Mouse (Mus musculus): ENCODE measurements around the gene Syne2. TPM values are rescaled to one million over a fixed set of nuclear protein-coding genes. Genes with fewer than 3 reads are reported as not detected.

Gene Syne2
- polyA plus RNA-seq, 1 experiment from 2014 or later = 36.6 TPM

GRCm38 (mm10) chr12:76085956-76086905 is 268.3 kb downstream of the Syne2 start:
- no peaks in the 10 kb centered on the region for H3K36me3 ChIP-seq (ENCODE audit: control insufficient read depth, insufficient read depth, low read length)
- ATAC-seq (ENCODE audit: low read depth) (no peak), DNase-seq (ENCODE audit: low spot score) (peak; percentile 11)
- H3K4me2 ChIP-seq (ENCODE audit: low read depth, low read length) = no peak overlapping the region; the same call in 1 of the 2 replicates
- no peak overlapping the region for H3K27ac ChIP-seq (replicated peaks; ENCODE audit: low read depth, low read length)
- H3K4me3 ChIP-seq (ENCODE audit: low read depth, low read length) = no peak overlapping the region
- H3K27me3 ChIP-seq (replicated peaks; ENCODE audit: control insufficient read depth, insufficient read depth, low read length) = no peaks in the 10 kb centered on the region
- H3K4me1 ChIP-seq (ENCODE audit: control insufficient read depth, insufficient read depth, low read length) = peaks cover 6% of the 10 kb centered on the region; the same call in 1 of the 2 replicates
- 56% methylated on average over 15 of the region's 15 CpGs for WGBS
- H3K9ac ChIP-seq (ENCODE audit: low read depth, low read length) = no peak overlapping the region
- H3K9me3 ChIP-seq (ENCODE audit: control insufficient read depth, low read length) = no peaks in the 10 kb centered on the region

GRCm38 (mm10) chr12:76087025-76087424 is 269.1 kb downstream of the Syne2 start:
- Histone ChIP-seq H3K9ac (ENCODE audit: low read depth, low read length) (no peak overlapping the region), H3K4me1 (ENCODE audit: control insufficient read depth, insufficient read depth, low read length) (peaks cover under 1% of the 10 kb centered on the region; the same call in 1 of the 2 replicates), H3K4me2 (ENCODE audit: low read depth, low read length) (no peak overlapping the region; the same call in 1 of the 2 replicates), H3K27me3 (replicated peaks; ENCODE audit: control insufficient read depth, insufficient read depth, low read length) (no peaks in the 10 kb centered on the region), H3K36me3 (ENCODE audit: control insufficient read depth, insufficient read depth, low read length) (peaks cover 3% of the 10 kb centered on the region; the same call in 1 of the 2 replicates), H3K9me3 (ENCODE audit: control insufficient read depth, low read length) (no peaks in the 10 kb centered on the region), H3K4me3 (ENCODE audit: low read depth, low read length) (no peak overlapping the region), H3K27ac (replicated peaks; ENCODE audit: low read depth, low read length) (no peak overlapping the region)
- ATAC-seq (ENCODE audit: low read depth) (0 out of 2 replicates have a peak, but pooled peaks have one; percentile 18), DNase-seq (ENCODE audit: low spot score) (peak; percentile 24)
- 70% methylated on average over 12 of the region's 13 CpGs for WGBS

GRCm38 (mm10) chr12:76092789-76093466 is 275.0 kb downstream of the Syne2 start:
- WGBS = 82% methylated on average over 11 of the region's 11 CpGs
- no peak for ATAC-seq (ENCODE audit: low read depth)
- no peak for DNase-seq (ENCODE audit: low spot score)
- Histone ChIP-seq H3K9ac (ENCODE audit: low read depth, low read length) (no peak overlapping the region), H3K4me3 (ENCODE audit: low read depth, low read length) (no peak overlapping the region), H3K4me1 (ENCODE audit: control insufficient read depth, insufficient read depth, low read length) (peaks cover 8% of the 10 kb centered on the region), H3K36me3 (ENCODE audit: control insufficient read depth, insufficient read depth, low read length) (peaks cover 34% of the 10 kb centered on the region), H3K4me2 (ENCODE audit: low read depth, low read length) (no peak overlapping the region), H3K9me3 (ENCODE audit: control insufficient read depth, low read length) (no peaks in the 10 kb centered on the region), H3K27me3 (replicated peaks; ENCODE audit: control insufficient read depth, insufficient read depth, low read length) (no peaks in the 10 kb centered on the region), H3K27ac (replicated peaks; ENCODE audit: low read depth, low read length) (no peak overlapping the region)

GRCm38 (mm10) chr12:76093613-76094588 is 276.0 kb downstream of the Syne2 start:
- no peak overlapping the region for H3K27ac ChIP-seq (replicated peaks; ENCODE audit: low read depth, low read length)
- no peak for DNase-seq (ENCODE audit: low spot score)
- no peaks in the 10 kb centered on the region for H3K27me3 ChIP-seq (replicated peaks; ENCODE audit: control insufficient read depth, insufficient read depth, low read length)
- H3K4me3 ChIP-seq (ENCODE audit: low read depth, low read length) = no peak overlapping the region
- H3K9ac ChIP-seq (ENCODE audit: low read depth, low read length) = no peak overlapping the region
- H3K4me1 ChIP-seq (ENCODE audit: control insufficient read depth, insufficient read depth, low read length) = peaks cover 8% of the 10 kb centered on the region
- WGBS = 90% methylated on average over 15 of the region's 15 CpGs
- ATAC-seq (ENCODE audit: low read depth) = peak; percentile 15; the same call in 1 of the 2 replicates
- no peak overlapping the region for H3K4me2 ChIP-seq (ENCODE audit: low read depth, low read length)
- H3K36me3 ChIP-seq (ENCODE audit: control insufficient read depth, insufficient read depth, low read length) = peaks cover 40% of the 10 kb centered on the region
- H3K9me3 ChIP-seq (ENCODE audit: control insufficient read depth, low read length) = no peaks in the 10 kb centered on the region

GRCm38 (mm10) chr12:76095117-76096035 is 277.4 kb downstream of the Syne2 start:
- H3K4me2 ChIP-seq (ENCODE audit: low read depth, low read length) = no peak overlapping the region
- H3K27ac ChIP-seq (replicated peaks; ENCODE audit: low read depth, low read length) = peak overlapping the region; percentile 28; the same call in 1 of the 2 replicates
- H3K27me3 ChIP-seq (replicated peaks; ENCODE audit: control insufficient read depth, insufficient read depth, low read length) = no peaks in the 10 kb centered on the region
- no peak overlapping the region for H3K4me3 ChIP-seq (ENCODE audit: low read depth, low read length)
- peaks cover 8% of the 10 kb centered on the region for H3K4me1 ChIP-seq (ENCODE audit: control insufficient read depth, insufficient read depth, low read length)
- 41% methylated on average over 30 of the region's 30 CpGs for WGBS
- no peaks in the 10 kb centered on the region for H3K9me3 ChIP-seq (ENCODE audit: control insufficient read depth, low read length)
- peak; percentile 34 for DNase-seq (ENCODE audit: low spot score)
- ATAC-seq (ENCODE audit: low read depth) = peak; percentile 48; the same call in 1 of the 2 replicates
- H3K9ac ChIP-seq (ENCODE audit: low read depth, low read length) = no peak overlapping the region
- peaks cover 55% of the 10 kb centered on the region for H3K36me3 ChIP-seq (ENCODE audit: control insufficient read depth, insufficient read depth, low read length)

GRCm38 (mm10) chr12:76102621-76103020 is 284.7 kb downstream of the Syne2 start:
- Histone ChIP-seq H3K4me1 (ENCODE audit: control insufficient read depth, insufficient read depth, low read length) (no peaks in the 10 kb centered on the region), H3K27ac (replicated peaks; ENCODE audit: low read depth, low read length) (no peak overlapping the region), H3K9me3 (ENCODE audit: control insufficient read depth, low read length) (no peaks in the 10 kb centered on the region), H3K9ac (ENCODE audit: low read depth, low read length) (no peak overlapping the region), H3K4me3 (ENCODE audit: low read depth, low read length) (no peak overlapping the region), H3K4me2 (ENCODE audit: low read depth, low read length) (no peak overlapping the region), H3K36me3 (ENCODE audit: control insufficient read depth, insufficient read depth, low read length) (peaks cover 88% of the 10 kb centered on the region), H3K27me3 (replicated peaks; ENCODE audit: control insufficient read depth, insufficient read depth, low read length) (no peaks in the 10 kb centered on the region)
- WGBS = 90% methylated on average over 12 of the region's 12 CpGs
- DNase-seq (ENCODE audit: low spot score) (no peak), ATAC-seq (ENCODE audit: low read depth) (no peak)

- H3K36me3 ChIP-seq (ENCODE audit: control insufficient read depth, insufficient read depth, low read length) = peaks cover 91% of the 10 kb centered on the region
These were observed 286.8 kb downstream of the Syne2 start for GRCm38 (mm10) chr12:76104596-76105351.

More at GRCm38 (mm10) chr12:76104596-76105351, 286.8 kb downstream of the Syne2 start:
- Histone ChIP-seq H3K27me3 (replicated peaks; ENCODE audit: control insufficient read depth, insufficient read depth, low read length) (no peaks in the 10 kb centered on the region), H3K4me1 (ENCODE audit: control insufficient read depth, insufficient read depth, low read length) (no peaks in the 10 kb centered on the region), H3K9me3 (ENCODE audit: control insufficient read depth, low read length) (no peaks in the 10 kb centered on the region), H3K4me3 (ENCODE audit: low read depth, low read length) (no peak overlapping the region), H3K4me2 (ENCODE audit: low read depth, low read length) (no peak overlapping the region), H3K27ac (replicated peaks; ENCODE audit: low read depth, low read length) (no peak overlapping the region), H3K9ac (ENCODE audit: low read depth, low read length) (no peak overlapping the region)
- WGBS = 93% methylated on average over 20 of the region's 20 CpGs
- DNase-seq (ENCODE audit: low spot score) (no peak), ATAC-seq (ENCODE audit: low read depth) (no peak)
